Mouse (Mus musculus) thymus, adult 18-20 months (tissue): ENCODE data around the gene Oas2.
A peak's percentile ranks its signal among the peaks of the same experiment; 100 is the strongest.

Source experiments
- DNase-seq, 2 experiments: peaks; one replicate each; pipeline ENCODE4 v3.0.0; 2022; ENCODE audit warnings: mixed read lengths in 2 of 2

Gene Oas2

GRCm38 (mm10) chr5:120725811-120726455 is 23.7 kb downstream of the Oas2 start:
- no peak for DNase-seq

GRCm38 (mm10) chr5:120721005-120721404 is 28.6 kb downstream of the Oas2 start:
- no peak for DNase-seq

DNA sequence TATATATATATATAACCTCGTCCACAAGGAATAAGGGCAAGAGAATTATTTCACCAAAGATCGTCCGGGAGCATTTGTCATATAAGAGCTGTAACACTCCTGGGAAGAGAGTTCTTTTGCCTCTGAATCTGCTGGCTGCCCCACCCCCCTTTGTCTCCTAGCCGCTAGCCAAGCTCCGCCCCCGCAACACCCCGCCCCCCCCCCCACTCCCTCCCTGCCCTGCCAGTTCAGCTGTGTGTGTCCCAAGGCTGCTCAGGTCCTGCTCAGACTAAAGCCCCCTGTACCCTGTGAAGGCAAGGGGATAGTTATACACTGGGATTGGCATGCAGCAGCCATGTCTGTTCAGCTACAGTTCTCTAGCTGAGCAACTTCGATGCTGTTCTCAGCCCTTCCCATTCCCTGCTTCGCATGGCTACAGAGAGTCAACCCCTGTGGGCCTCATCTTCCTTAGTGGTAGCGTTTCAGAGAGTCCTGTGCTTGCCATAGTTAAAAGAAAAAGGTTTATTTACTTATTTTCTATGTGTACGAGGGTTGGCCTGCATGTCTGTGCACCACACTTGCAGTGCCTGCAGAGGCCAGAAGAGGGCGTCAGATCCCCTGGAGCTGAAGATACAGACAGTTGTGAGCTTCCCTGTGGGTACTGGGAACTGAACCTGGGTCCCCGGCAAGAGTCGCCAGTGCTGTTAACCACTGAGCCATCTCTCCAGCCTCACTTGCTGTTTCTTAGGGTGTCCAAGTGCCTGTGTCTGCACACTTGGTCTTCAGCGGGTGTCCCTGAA is 30.9 kb downstream of the Oas2 start:
- no peak for DNase-seq

GRCm38 (mm10) chr5:120717136-120717535 is 32.5 kb downstream of the Oas2 start:
- DNase-seq, result no peak

GRCm38 (mm10) chr5:120714314-120714713 is 35.3 kb downstream of the Oas2 start:
- peak; percentile 56 to 65 for DNase-seq

- no peak for DNase-seq
These were observed 36.9 kb downstream of the Oas2 start for GRCm38 (mm10) chr5:120712721-120713120.

DNA sequence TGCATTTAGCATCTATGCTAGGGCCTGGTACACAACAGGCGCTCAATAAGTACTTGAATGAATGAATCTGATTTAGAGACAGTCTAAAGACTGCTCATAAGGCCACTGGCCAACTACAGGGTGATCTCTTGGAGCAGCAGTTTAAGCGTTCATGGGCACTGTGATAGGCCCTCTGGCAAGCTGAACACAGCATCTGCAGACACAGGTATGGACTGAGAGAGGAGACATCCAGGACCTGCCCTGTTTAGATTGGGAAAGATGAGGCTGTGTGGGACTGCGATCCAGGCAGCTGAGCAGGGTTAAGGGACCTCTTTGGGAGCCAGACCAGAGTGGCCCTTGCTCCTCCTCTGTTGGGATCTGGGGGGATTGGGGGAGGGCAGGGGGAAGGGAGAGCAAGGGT is 37.8 kb downstream of the Oas2 start, which contains the start of gene Dtx1:
Dtx1 (minus strand) TSS at position 101 of the 400 bp plus-strand sequence.
- no peak for DNase-seq

- DNase-seq, result peak; percentile 51 to 62
These were observed 38.2 kb downstream of the Oas2 start for GRCm38 (mm10) chr5:120711416-120711815.

GRCm38 (mm10) chr5:120710826-120711248 is 38.8 kb downstream of the Oas2 start:
- DNase-seq, result peak in 1 of 2 experiments; percentile 30

DNA sequence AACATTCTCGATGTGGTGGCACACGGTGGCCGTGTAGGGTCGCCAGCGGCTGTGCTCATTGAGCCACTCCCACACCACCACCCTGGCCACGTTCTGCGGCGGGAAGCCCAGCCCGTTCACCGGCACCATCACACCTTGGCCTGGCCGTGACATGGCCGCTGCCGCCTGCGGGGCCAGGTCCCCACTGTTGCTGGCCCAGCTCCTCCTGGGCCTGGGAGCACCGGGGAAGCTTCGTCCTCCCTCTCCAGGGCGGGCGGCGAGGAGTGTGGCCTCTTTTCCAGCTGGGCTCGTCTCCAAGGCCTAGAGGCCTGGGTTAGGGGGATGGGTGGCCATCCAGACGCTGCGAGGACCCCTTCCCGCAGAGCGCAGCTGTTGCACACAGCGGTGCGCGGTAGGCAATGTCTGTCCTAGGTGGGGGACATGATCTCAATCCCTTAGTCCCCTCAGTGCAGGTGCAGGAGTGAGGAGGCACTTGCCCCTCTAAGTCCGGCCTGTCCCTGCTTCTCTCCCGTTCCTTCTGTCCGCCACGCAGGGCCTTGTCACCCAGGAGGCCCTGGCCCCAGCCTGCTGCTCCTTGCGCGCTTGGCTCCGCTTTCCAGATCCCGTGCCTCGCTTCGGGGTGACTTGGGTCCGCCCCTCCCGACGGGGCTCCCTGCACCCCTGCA is 39.4 kb downstream of the Oas2 start:
- no peak for DNase-seq

DNA sequence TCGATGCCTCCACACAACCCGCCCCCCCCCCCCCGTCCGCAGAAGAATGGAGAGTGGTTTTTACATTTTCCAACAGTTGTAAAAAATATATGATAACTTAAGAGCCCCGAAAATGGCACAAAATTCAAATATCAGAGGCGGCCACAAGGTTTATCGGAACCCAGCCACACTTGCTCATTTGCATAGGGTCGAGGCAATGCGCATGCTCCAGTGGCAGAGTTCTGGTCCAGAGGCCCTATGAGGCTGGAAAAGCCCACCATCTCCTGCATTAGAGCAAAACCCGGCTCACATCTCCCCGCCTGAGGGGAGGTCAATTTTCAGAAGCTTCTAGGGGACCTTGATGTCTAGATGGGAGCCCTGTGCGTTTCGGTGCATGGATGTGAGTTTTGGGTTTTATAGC is 42.7 kb downstream of the Oas2 start:
- no peak for DNase-seq

DNA sequence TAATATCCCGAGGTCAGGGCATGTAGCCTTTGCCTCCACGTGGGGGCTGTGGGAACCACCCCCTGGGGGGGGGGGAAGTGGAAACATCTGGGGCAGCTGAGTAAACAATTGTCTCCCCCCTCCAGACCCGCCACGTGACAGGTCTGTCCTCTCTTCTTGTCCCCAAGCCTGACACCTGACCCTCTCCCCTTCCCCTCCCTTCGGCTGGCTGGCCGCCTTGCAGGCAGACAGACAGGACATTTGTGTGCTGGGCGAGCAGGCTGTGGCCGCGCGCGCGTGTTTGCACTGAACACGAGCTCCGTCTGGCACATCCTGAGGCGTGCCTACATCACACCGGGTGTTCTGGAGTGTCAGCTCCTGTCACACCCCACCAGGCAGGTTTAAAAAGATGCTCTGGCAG is 43.1 kb downstream of the Oas2 start:
- no peak for DNase-seq

DNA sequence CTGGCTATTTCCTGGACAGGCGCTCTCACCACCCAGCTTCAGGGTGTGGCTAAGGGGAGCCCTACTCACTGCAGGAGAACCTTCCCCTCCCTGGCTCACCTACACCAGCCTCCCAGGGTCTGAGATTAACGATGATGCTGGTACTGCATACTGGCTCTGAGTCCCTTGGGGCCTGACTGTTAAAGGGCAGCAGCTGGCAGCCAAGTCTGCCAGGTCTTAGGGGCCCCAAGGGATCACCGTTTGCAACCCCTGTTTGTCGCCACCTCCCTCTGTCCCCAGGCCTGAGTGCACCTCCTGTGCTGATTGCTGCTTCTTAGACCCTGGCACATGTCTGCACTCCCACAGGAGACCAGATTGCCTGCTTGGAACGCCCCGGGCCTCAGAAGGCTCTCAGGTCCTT is 45.2 kb downstream of the Oas2 start:
- no peak for DNase-seq

DNA sequence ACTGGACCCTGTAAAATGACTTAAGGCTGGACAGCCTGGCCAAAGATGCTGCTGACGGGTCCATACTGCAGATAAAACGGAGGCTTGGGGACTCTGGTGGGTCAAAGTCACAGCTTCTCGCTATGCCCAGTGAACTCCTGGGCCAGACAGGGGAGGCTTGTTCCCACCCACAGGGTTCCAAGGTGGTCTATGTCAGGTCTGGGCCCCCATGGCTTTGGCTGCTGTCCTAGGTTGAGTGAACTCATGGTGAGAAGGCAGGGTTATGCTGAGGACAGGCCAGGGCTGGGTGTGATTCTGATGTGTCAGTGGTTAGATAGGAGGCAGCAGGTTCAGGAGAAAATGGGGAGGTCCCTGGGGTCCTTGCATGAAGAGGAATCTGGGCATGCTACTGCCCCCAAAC is 46.0 kb downstream of the Oas2 start:
- no peak for DNase-seq

DNA sequence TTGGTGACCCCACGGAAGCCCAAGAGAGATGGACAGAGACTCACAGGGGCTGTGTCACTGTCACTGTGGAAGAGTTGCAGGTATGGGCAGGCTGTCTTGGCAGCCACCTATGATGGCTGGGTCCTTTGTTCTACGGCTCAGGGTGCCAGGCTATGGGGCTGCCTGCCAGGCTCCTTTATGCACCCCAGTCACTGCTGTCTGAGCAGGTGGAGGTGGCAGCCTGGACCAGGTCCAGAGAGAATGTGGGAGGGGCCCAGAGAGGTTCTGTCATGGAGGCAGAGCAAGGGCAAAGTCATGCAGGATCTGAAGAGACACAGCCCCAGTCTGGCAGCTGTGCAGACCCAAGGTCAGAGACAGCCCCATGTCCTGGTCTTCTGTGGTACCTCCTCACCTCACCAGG is 46.7 kb downstream of the Oas2 start:
- no peak for DNase-seq

- no peak for DNase-seq
These were observed 47.2 kb downstream of the Oas2 start for GRCm38 (mm10) chr5:120702421-120702820.

- no peak for DNase-seq
These were observed 48.5 kb downstream of the Oas2 start for GRCm38 (mm10) chr5:120700996-120701790.

DNA sequence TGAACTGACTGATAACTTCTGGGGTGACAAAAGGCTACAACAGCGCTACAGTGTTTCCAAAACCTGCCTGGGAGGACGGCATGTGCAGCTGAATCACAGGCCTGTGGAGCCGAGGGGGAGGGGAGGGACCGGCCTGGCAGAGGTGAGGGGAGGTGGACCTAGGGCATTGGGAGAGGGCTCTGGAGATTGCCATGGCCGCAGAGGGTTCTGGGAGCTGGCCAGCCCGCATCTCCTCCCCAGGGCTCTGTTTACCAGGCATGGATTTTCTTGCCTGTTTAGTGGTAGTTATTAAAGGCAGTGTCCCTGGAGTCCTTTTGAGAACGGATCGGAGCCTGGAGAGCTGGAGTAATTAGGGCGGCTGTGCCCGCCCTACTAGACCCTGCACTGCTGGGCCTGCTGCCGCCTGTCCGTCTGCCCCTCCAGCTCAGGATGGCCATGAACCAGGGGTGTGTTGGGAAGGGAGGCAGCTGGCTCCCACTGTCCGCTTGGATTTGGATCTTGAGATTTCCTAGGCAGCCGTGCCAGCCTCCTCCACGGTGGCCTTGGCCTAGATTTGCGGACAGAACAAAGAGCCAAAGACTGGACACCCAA is 50.8 kb downstream of the Oas2 start:
- no peak for DNase-seq

- no peak for DNase-seq
These were observed 51.5 kb downstream of the Oas2 start for GRCm38 (mm10) chr5:120698181-120698580.

- no peak for DNase-seq
These were observed 52.8 kb downstream of the Oas2 start for GRCm38 (mm10) chr5:120696865-120697264.

GRCm38 (mm10) chr5:120696057-120696743 is 53.5 kb downstream of the Oas2 start:
- DNase-seq, result no peak

GRCm38 (mm10) chr5:120694695-120695074 is 55.0 kb downstream of the Oas2 start:
- DNase-seq, result no peak
